Mouse (Mus musculus) adrenal gland, adult (tissue): ENCODE results near the gene Pebp1.

ENCODE experiments used
- DNase-seq, 2 experiments: peaks; one replicate each; pipeline ENCODE4 v3.0.0; 2022 to 2023; ENCODE audit warnings: low spot score in 1 of 2; ENCODE audit not compliant: inconsistent age in 2 of 2

Pebp1 gene

GRCm38 (mm10) chr5:117242671-117243478 lies 44.5 kb downstream of the Pebp1 start:
- no peak for DNase-seq

DNA sequence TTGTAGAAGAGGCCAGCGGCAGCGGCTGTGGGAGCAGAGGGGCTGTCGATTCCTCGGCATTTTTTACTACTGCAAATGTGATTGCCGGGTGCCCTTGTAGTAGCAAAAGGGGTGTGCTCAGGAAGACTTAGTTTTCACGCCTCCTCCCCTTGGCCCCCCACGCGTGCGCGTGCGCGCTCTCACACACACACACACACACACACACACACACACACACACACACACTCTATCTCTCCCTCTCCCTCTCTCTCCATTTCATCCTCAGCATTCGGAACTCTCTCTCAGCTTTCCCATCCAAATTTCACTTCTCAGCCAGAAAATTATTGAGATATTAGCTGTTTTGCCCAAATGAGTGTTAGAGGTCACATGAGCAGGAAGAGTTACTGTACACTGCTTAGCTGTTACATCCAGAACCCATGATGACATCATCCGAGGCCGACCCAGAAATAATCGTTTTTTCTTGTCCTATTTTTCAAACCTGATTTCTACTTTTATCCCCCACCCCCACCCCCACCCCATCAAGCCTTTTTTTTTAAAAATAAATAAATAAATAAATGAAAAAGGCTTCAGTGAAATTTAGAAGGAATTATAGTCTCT lies 45.4 kb downstream of the Pebp1 start:
- no peak for DNase-seq

DNA sequence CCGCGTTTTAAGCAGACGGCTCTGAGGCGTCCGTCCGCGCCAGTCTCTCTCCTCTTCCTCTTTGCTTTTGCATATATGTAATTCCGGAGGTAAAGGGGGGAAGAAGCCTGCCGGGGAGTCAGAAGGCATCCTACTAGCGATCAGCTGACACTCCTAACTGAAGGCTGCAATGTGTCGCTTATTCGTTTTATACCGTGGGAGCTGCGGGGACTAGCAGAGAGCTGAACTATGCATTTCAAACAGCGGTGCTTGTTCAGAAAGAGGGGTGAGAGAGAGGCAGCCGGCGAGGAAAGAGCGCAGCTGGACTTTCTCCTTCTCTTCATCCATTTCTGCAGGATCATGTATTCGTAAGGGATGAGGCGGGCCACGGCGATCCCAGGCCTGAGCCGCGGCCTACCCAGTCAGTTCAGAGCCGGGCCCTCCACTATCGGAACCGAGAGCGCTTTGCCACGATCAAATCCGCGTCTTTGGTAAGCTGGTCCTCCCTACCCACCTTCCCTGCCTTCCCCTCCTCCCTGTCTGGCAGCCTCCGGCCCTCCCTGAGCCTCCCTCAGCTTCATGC lies 46.6 kb downstream of the Pebp1 start:
- peak in 1 of 2 experiments; percentile 52 for DNase-seq

GRCm38 (mm10) chr5:117240321-117240731 lies 47.1 kb downstream of the Pebp1 start:
- no peak for DNase-seq

GRCm38 (mm10) chr5:117239106-117239505 lies 48.3 kb downstream of the Pebp1 start:
- DNase-seq, result no peak

- no peak for DNase-seq
Observed at GRCm38 (mm10) chr5:117236540-117236939, 50.9 kb downstream of the Pebp1 start.
